Mouse (Mus musculus): ENCODE data around the gene Retnlg.
A peak's percentile ranks its signal among the peaks of the same experiment; 100 is the strongest.
"Not testable (repeated sequence)": the region's sequence is repeated elsewhere in the genome, so short reads cannot be mapped to it uniquely, and the experiment has no call there.

Retnlg gene

DNA sequence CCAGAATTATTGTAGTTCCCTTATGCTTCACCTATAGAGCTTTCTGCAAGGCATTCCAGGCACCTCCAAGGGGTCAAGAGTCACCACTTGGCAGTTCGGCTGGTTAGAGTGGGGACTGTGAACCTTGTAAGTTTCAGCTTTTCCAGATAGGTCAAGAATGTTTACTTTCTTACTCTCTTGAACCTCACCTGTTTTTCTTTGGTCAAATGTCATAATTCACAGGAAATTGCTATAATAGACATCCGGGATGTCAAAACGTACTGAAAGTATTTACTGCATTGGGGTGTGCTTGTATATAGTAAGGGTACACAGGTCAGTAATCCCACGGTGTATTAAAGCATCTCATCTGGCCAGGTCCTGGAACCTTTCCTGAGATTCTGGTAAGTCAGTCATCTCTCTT lies at the start of gene Retnlg:
Gene Retnlg (plus strand): TSS at position 301 of the 400 bp plus-strand sequence.
- DNase-seq (ENCODE audit: low read depth, low spot score): no peak

GRCm38 (mm10) chr16:48826474-48826873 lies 45.9 kb upstream of the Retnlg start:
- no peak for DNase-seq (ENCODE audit: low read depth, low spot score)

DNA sequence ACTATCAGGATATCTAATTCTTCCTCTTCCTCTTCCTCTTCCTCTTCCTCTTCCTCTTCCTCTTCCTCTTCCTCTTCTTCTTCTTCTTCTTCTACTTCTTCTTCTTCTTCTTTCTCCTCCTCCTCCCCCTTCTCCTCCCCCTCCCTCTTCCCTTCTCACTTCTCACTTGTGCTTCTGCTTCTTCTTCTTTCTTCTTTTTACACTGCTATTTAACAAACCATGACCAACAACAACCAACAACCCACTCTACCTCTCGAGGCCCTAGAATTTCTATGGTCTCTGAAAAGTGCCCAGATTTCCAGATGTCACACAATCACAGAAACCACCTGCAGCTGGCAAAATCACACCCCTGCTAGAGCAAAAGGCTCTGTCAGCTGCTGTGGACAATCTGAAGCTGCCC lies 44.8 kb upstream of the Retnlg start:
- DNase-seq (ENCODE audit: low read depth, low spot score): no peak

- DNase-seq (ENCODE audit: low read depth, low spot score): no peak
Measured at GRCm38 (mm10) chr16:48829060-48829459, 43.4 kb upstream of the Retnlg start.

DNA sequence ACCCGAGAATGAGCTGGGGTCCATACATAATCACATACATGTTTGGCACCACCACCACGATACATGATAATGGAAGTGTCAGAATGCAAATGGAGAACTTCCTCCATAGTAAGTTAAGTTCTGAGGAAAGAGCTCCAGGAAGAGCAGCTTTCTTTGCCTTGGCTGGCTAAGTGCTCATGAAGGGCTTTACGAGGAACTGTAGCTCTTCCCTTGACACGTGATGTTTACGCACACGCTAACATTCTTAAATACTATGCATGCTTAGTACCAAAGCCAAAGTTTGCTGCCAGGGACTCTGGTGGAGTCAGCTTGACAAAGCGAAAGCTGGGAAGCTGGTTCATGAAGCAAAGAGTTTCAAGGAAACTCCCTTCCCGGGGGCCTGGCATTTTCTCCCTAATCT lies 40.4 kb upstream of the Retnlg start:
- DNase-seq (ENCODE audit: low read depth, low spot score): no peak

DNA sequence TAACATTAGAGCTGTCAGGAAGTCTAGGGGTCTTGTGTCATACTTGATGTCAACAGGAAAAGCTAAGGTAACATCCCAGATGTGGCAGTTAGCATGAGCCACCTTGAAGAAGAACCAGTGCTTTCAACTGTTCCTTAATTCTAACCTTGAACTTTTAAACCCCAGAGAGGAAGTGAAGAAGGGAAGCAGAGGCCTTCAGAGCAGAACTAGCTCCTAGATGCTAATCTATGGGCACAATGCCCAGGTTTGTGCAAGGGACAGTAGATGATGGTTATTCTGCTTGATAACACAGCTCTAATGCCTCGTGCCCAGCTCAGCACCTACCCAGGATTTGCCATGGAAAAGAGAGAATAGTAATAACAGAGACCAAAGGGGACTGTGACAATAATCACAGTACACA lies 38.8 kb upstream of the Retnlg start:
- not testable (repeated sequence) for DNase-seq (ENCODE audit: low read depth, low spot score)

DNA sequence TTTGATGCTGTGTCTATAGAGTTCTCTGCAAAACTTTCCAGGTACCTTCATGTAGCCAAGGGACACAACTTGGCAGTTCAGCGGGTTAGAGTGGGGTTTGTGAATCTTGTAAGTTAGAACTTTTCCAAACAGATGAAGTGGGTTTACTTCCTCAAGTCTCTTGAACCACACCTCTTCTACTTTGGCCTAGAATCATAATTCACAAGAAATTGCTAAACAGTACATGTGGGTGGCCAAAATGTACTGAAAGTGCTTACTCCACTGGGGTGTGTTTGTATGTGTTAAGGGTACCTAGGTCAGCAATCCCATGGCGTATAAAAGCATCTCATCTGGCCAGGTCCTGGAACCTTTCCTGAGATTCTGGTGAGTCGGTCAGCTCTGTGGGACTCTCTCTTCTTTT lies 30.2 kb upstream of the Retnlg start, which contains the start of gene Retnla:
Gene Retnla (plus strand): TSS at position 286 of the 400 bp plus-strand sequence.
- no peak for DNase-seq (ENCODE audit: low read depth, low spot score)

- DNase-seq (ENCODE audit: low read depth, low spot score): no peak
Measured at GRCm38 (mm10) chr16:48843671-48844386, 28.6 kb upstream of the Retnlg start.

DNA sequence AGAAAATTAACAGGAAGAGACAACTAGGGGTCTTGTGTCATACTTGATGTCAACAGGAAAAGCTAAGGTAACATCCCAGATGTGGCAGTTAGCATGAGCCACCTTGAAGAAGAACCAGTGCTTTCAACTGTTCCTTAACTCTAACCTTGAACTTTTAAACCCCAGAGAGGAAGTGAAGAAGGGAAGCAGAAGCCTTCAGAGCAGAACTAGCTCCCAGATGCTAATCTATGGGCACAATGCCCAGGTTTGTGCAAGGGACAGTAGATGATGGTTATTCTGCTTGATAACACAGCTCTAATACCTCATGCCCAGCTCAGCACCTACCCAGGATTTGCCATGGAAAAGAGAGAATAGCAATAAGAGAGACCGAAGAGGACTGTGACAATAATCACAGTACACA lies 7.4 kb upstream of the Retnlg start:
- not testable (repeated sequence) for DNase-seq (ENCODE audit: low read depth, low spot score)

DNA sequence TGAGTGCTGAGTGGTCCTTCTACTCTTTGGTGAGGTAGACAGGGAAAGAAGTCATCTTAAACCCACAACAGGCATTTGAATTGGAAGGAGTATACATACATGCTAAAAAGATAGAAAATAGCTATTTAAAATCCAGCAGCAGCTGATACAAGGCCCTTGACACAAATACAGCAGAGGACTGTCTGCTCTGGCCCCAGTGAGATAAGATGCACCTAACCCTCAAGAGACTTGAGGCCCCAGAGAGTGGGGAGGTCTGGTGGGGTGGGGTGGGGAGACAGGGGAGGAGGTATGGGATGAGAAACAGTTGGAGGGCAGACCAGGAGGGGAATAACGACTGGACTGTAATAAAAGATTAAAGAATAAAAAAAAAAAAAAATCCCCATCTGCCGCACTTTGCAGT lies 4.7 kb upstream of the Retnlg start:
- no peak for DNase-seq (ENCODE audit: low read depth, low spot score)

- DNase-seq (ENCODE audit: low read depth, low spot score): no peak
Measured at GRCm38 (mm10) chr16:48868663-48869062, 3.8 kb upstream of the Retnlg start.

DNA sequence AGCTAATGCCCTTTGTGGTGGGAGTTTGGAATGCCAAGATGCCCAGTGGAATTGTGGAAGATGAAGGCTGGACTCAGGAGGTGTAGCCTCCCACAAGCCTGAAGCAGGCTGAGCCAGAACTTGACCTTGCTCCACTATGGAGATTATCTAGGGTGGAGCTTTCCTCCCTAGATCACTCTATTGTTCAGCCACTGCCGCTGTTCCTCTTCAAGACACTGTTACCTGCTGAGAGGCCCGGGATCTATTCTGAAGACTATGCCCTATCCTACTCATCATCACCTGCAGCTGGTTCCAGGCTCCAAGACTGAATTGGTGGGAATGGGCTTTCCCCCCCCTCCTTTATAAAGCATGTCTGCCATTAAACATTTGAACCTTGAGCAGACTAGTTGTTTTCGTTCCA lies 2.8 kb upstream of the Retnlg start:
- peak; percentile 66 for DNase-seq (ENCODE audit: low read depth, low spot score)

GRCm38 (mm10) chr16:48871754-48872153 lies 667 bp upstream of the Retnlg start:
- DNase-seq (ENCODE audit: low read depth, low spot score): no peak

DNA sequence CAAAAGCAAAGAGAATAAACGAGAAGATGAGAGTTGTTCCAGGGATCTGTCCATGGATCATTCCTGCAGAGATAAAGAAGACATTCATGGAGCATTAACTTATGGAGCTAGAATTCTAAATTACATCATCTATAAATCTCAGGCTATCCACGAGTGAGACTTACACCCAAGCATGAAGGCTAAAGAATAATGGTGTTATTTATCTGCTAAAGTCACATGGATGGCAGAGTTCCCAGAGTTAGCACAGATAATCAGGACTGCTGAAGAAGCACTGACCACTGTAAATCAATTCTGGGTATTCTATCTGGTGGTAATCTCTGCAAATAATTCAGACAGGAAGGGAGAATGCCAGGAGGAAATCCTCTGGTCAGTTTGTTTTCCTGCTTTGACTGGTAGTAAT lies 18.3 kb downstream of the Retnlg start:
- no peak for DNase-seq (ENCODE audit: low read depth, low spot score)

DNA sequence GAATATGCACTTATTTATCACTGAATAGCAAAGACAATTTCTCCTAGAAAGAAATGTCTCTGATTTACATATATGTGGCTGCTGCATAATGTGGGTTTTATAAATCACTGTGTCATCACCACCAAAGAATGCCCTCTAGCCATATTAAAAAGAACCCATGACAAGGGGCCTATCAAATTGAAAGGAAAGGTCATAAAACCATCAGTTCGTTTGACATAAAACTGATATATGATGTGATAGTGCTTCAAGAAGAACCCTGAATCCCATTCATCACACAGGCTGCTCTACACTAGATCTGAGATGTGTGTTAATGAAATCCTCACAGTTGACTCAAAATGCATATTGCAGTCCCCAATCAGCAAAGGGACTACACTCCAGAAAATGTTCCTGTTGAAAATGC lies 27.4 kb downstream of the Retnlg start:
- no peak for DNase-seq (ENCODE audit: low read depth, low spot score)

DNA sequence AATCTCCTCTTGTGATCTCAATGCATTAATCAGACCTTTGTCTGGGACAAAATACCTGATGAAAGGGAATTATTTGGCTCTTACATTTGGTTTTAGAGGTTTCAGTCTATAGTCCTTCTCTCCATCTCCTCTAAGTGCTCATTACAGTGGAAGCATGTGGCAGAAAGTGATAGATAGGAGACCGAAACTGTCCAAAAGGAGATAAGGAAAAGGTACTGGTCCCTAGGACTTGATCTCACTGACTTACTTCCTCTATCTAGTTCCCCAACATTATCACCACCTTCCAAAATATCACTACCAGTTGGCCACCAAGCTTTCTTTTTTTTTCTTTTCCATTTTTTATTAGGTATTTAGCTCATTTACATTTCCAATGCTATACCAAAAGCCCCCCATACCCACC lies 38.8 kb downstream of the Retnlg start:
- no peak for DNase-seq (ENCODE audit: low read depth, low spot score)

DNA sequence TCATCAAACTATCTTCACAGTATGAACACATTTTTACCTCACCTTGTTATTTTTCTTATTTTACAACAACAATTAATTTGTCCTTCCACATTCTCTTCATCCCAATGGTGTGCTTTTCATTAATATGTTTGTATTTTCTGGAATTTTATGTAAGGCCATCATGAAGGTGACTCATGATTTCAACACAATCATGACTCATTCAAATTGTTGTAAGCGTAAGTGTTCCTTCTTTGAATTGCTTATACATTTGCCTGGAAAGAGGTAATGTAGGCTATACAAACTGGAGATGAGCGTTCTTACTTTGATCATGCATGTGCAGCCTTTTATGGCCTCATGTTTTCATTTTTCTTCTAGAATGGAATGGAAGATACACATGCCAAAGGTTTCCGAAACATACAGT lies 40.8 kb downstream of the Retnlg start:
- no peak for DNase-seq (ENCODE audit: low read depth, low spot score)

DNA sequence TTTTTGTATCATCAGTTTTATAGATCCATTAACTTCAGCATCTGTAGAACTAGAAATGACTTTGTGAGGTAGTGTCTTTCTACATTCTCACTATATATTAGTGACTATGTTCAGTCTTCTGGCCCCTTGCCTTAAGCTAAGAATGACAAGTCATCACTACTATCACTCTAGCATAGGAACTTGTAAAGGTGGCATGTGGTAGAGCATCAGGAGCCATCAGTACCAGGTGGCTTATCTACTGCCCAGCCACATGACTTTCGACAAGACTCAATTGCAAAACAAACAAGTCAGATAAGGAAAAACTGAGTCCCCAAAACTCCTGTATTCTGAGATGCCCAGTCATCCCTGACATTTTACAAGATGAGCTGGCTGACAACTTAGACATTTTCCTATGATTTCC lies 51.3 kb downstream of the Retnlg start:
- DNase-seq (ENCODE audit: low read depth, low spot score): no peak

Measured in ZHBTc4 (cell line).